Mouse (Mus musculus) limb, embryonic 13.5 days (tissue): Measurements from ENCODE around the gene Dot1l. TPM values are rescaled to one million over a fixed set of nuclear protein-coding genes. Genes with fewer than 3 reads are reported as not detected.

ENCODE experiments used
- ATAC-seq: fragments of 200-750 bp; cut with Nextera tagmentation; 2 replicates; pipeline ENCODE4 v1.8.0; 2017; ENCODE audit warnings: low read depth, moderate number of reproducible peaks, moderate TSS enrichment; ENCODE audit not compliant: low FRiP score
- H3K27ac ChIP-seq: fragments of 300-500 bp; sonication (generic); 2 replicates; pipeline ENCODE4 v1.5.1; 2015; ENCODE audit warnings: inconsistent platforms, mild to moderate bottlenecking, moderate library complexity
- H3K27me3 ChIP-seq: fragments of 300-500 bp; sonication (generic); 2 replicates; pipeline ENCODE4 v1.6.1; 2015; ENCODE audit warnings: mild to moderate bottlenecking, inconsistent platforms
- H3K36me3 ChIP-seq: fragments of 300-500 bp; sonication (generic); 2 replicates; pipeline ENCODE4 v1.6.1; 2015; ENCODE audit warnings: inconsistent platforms, mild to moderate bottlenecking, moderate library complexity
- H3K4me1 ChIP-seq: fragments of 300-500 bp; sonication (generic); 2 replicates; pipeline ENCODE4 v1.6.1; 2015; ENCODE audit warnings: inconsistent platforms
- H3K4me2 ChIP-seq: fragments of 300-500 bp; sonication (generic); replicated peaks from 2 replicates; pipeline ENCODE4 v1.6.1; 2015; ENCODE audit warnings: inconsistent platforms, mild to moderate bottlenecking, moderate library complexity
- H3K4me3 ChIP-seq: fragments of 300-500 bp; sonication (generic); 2 replicates; pipeline ENCODE4 v1.5.1; 2015; ENCODE audit warnings: moderate library complexity, mild to moderate bottlenecking, inconsistent platforms
- H3K9ac ChIP-seq: fragments of 300-500 bp; sonication (generic); 2 replicates; pipeline ENCODE4 v1.6.1; 2015; ENCODE audit warnings: mild to moderate bottlenecking, inconsistent platforms
- H3K9me3 ChIP-seq: fragments of 300-500 bp; sonication (generic); 2 replicates; pipeline ENCODE4 v1.6.1; 2016; ENCODE audit warnings: inconsistent platforms
- WGBS: fragments of 180-500 bp; shearing (Covaris S2); methylation state at CpG from one replicate; pipeline ENCODE4 v1.1.7; 2015; 5-methylcytosine and 5-hydroxymethylcytosine counted together
- microRNA counts: library from miRNA; unstranded; fragments of <30 nt; microRNA quantifications from one replicate; lab custom pipeline; 2016
- microRNA-seq: library from miRNA; unstranded; fragments of <30 nt; microRNA quantifications from one replicate; pipeline ENCODE4, GENCODE M21; 2016
- polyA plus RNA-seq: library from polyadenylated mRNA; unstranded; fragments of >200 nt; fragmentation: Nextera tagmentation; extraction: Ambion mirVana; gene quantifications from 2 replicates; pipeline ENCODE4 v1.2.1, GENCODE M21; 2015

Dot1l gene
- polyA plus RNA-seq, 1 experiment from 2014 or later = 19.2 TPM

- Histone ChIP-seq H3K4me3 (peak within 1 kb of the TSS; percentile 51), H3K9ac (peak within 1 kb of the TSS; percentile 68), H3K27me3 (peaks cover 74% of the 10 kb centered on the region), H3K36me3 (no peaks in the 10 kb centered on the region), H3K9me3 (no peaks in the 10 kb centered on the region), H3K4me1 (peaks cover 12% of the 10 kb centered on the region), H3K4me2 (peak within 1 kb of the TSS; percentile 88), H3K27ac (no peak within 1 kb of the TSS)
- WGBS = 4% methylated on average over 51 of the region's 51 CpGs
- 0 out of 2 replicates have a peak, but pooled peaks have one; percentile 21 for ATAC-seq
Measured at GRCm38 (mm10) chr10:80843931-80844547, 89.0 kb downstream of the Dot1l start, which contains the start of gene Lingo3. Gene Lingo3 (minus strand): TSS chr10:80844039.

MicroRNA genes within 50 kb of the gene (microRNA counts, 519-probe panel; counts per million panel counts)
- not detected for microRNA mmu-miR-1982 (lab: Ali Mortazavi, UCI)

Small RNAs within 50 kb of the gene (microRNA-seq; reads per million reads assigned to microRNA genes)
- 1.4 reads per million for gene Mir1982

Other genes with a start within 250 kb of the Dot1l start
- 0.29 and 0.33 TPM in 2 replicates for gene Atp8b3, start 216.1 kb upstream of the Dot1l start, polyA plus RNA-seq
- 28.3 and 28.7 TPM in 2 replicates for gene Rexo1, start 193.6 kb upstream of the Dot1l start, polyA plus RNA-seq
- gene Klf16, start 177.9 kb upstream of the Dot1l start, polyA plus RNA-seq = 9.3 and 10.0 TPM in 2 replicates
- gene Abhd17a, start 164.9 kb upstream of the Dot1l start, polyA plus RNA-seq = 80.9 and 83.0 TPM in 2 replicates
- gene Scamp4, start 152.3 kb upstream of the Dot1l start, polyA plus RNA-seq = 83.9 and 92.0 TPM in 2 replicates
- 7.6 and 8.8 TPM in 2 replicates for gene Adat3, start 152.3 kb upstream of the Dot1l start, polyA plus RNA-seq
- gene Gm49322, start 149.2 kb upstream of the Dot1l start, polyA plus RNA-seq = 3.7 and 5.6 TPM in 2 replicates
- gene Csnk1g2, start 132.4 kb upstream of the Dot1l start, polyA plus RNA-seq = 148 and 159 TPM in 2 replicates
- gene Btbd2, start 98.1 kb upstream of the Dot1l start, polyA plus RNA-seq = 77.8 and 83.5 TPM in 2 replicates
- 86.1 and 87.8 TPM in 2 replicates for gene Mknk2, start 77.1 kb upstream of the Dot1l start, polyA plus RNA-seq
- 55.3 and 55.7 TPM in 2 replicates for gene Mob3a, start 53.2 kb upstream of the Dot1l start, polyA plus RNA-seq
- 24.2 and 25.6 TPM in 2 replicates for gene Izumo4, start 53.0 kb upstream of the Dot1l start, polyA plus RNA-seq
- gene Ap3d1, start 12.9 kb upstream of the Dot1l start, polyA plus RNA-seq = 74.5 and 80.0 TPM in 2 replicates
- gene Sf3a2, start 43.0 kb downstream of the Dot1l start, polyA plus RNA-seq = 73.0 and 77.4 TPM in 2 replicates
- 127 and 128 TPM in 2 replicates for gene Plekhj1, start 43.4 kb downstream of the Dot1l start, polyA plus RNA-seq
- not detected in 2 replicates for gene Amh, start 50.0 kb downstream of the Dot1l start, polyA plus RNA-seq
- gene Jsrp1, start 58.3 kb downstream of the Dot1l start, polyA plus RNA-seq = 4.5 and 5.2 TPM in 2 replicates
- gene Oaz1, start 71.5 kb downstream of the Dot1l start, polyA plus RNA-seq = 1,885 and 1,910 TPM in 2 replicates
- 0.92 and 1.3 TPM in 2 replicates for gene Lingo3, start 88.8 kb downstream of the Dot1l start, polyA plus RNA-seq
- 310 and 314 TPM in 2 replicates for gene Lsm7, start 100.0 kb downstream of the Dot1l start, polyA plus RNA-seq
- 49.0 and 54.1 TPM in 2 replicates for gene Sppl2b, start 100.1 kb downstream of the Dot1l start, polyA plus RNA-seq
- gene Tmprss9, start 116.6 kb downstream of the Dot1l start, polyA plus RNA-seq = 0.06 and 0.08 TPM in 2 replicates
- gene Timm13, start 145.8 kb downstream of the Dot1l start, polyA plus RNA-seq = 306 and 335 TPM in 2 replicates
- 54.6 and 63.2 TPM in 2 replicates for gene Lmnb2, start 163.0 kb downstream of the Dot1l start, polyA plus RNA-seq
- gene Gadd45b, start 174.9 kb downstream of the Dot1l start, polyA plus RNA-seq = 32.3 and 32.7 TPM in 2 replicates